Mouse (Mus musculus) megakaryocyte, embryonic 14.5 days (primary cell): ENCODE results near the gene Cspg4.

Experiments used
- FLI1 ChIP-seq: IDR thresholded peaks from 2 replicates; pipeline ENCODE4 v1.6.1; 2012; ENCODE audit warnings: low read length, inconsistent platforms, mixed read lengths
- GATA1 ChIP-seq: IDR thresholded peaks from 3 replicates; pipeline ENCODE4 v1.6.1; 2012; ENCODE audit warnings: mixed read lengths, low read length, inconsistent platforms, borderline replicate concordance

- no peak for TF ChIP-seq GATA1
- no peak for TF ChIP-seq FLI1
Measured at GRCm38 (mm10) chr9:56860035-56860434, 4.8 kb upstream of the Cspg4 start.
